Mouse (Mus musculus): ENCODE data around the gene Igf1r.
A peak's percentile ranks its signal among the peaks of the same experiment; 100 is the strongest.

Gene Igf1r

GRCm38 (mm10) chr7:68182773-68183172 lies 230.1 kb downstream of the Igf1r start:
- no peak for DNase-seq

- no peak for DNase-seq
Measured at GRCm38 (mm10) chr7:68183421-68183820, 230.8 kb downstream of the Igf1r start.

GRCm38 (mm10) chr7:68189211-68189610 lies 236.6 kb downstream of the Igf1r start:
- DNase-seq, result no peak

- DNase-seq, result peak in 1 of 2 experiments; percentile 45
Measured at GRCm38 (mm10) chr7:68189691-68190456, 237.2 kb downstream of the Igf1r start.

- no peak for DNase-seq
Measured at GRCm38 (mm10) chr7:68193958-68194695, 241.5 kb downstream of the Igf1r start.

- DNase-seq, result no peak
Measured at GRCm38 (mm10) chr7:68199609-68200008, 247.0 kb downstream of the Igf1r start.

- DNase-seq, result no peak
Measured at GRCm38 (mm10) chr7:68205776-68206427, 253.3 kb downstream of the Igf1r start.

GRCm38 (mm10) chr7:68209039-68209438 lies 256.4 kb downstream of the Igf1r start:
- DNase-seq, result no peak

GRCm38 (mm10) chr7:68210417-68210816 lies 257.8 kb downstream of the Igf1r start:
- DNase-seq, result no peak

- DNase-seq, result peak; percentile 53 to 64
Measured at GRCm38 (mm10) chr7:68211883-68212282, 259.3 kb downstream of the Igf1r start.

GRCm38 (mm10) chr7:68213842-68214241 lies 261.2 kb downstream of the Igf1r start:
- DNase-seq, result no peak

GRCm38 (mm10) chr7:68215522-68216070 lies 263.0 kb downstream of the Igf1r start:
- no peak for DNase-seq

- peak in 1 of 2 experiments; percentile 44 for DNase-seq
Measured at GRCm38 (mm10) chr7:68218879-68219278, 266.3 kb downstream of the Igf1r start.

GRCm38 (mm10) chr7:68221677-68222230 lies 269.1 kb downstream of the Igf1r start:
- no peak for DNase-seq

GRCm38 (mm10) chr7:68223356-68223808 lies 270.8 kb downstream of the Igf1r start:
- DNase-seq, result no peak

- no peak for DNase-seq
Measured at GRCm38 (mm10) chr7:68224006-68224405, 271.4 kb downstream of the Igf1r start.

GRCm38 (mm10) chr7:68225427-68226054 lies 272.9 kb downstream of the Igf1r start:
- peak; percentile 54 to 66 for DNase-seq

- no peak for DNase-seq
Measured at GRCm38 (mm10) chr7:68227021-68227420, 274.4 kb downstream of the Igf1r start.

- DNase-seq, result no peak
Measured at GRCm38 (mm10) chr7:68227621-68228020, 275.0 kb downstream of the Igf1r start.

GRCm38 (mm10) chr7:68228491-68228890 lies 275.9 kb downstream of the Igf1r start:
- no peak for DNase-seq

- no peak for DNase-seq
Measured at GRCm38 (mm10) chr7:68230831-68231230, 278.2 kb downstream of the Igf1r start.

- DNase-seq, result no peak
Measured at GRCm38 (mm10) chr7:68232521-68232920, 279.9 kb downstream of the Igf1r start.

All from cerebellum, postnatal 25 days (tissue).